Mouse (Mus musculus) limb, embryonic 11.5 days (tissue): ENCODE data around the gene Gpc4. TPM values are rescaled to one million over a fixed set of nuclear protein-coding genes. Genes with fewer than 3 reads are reported as not detected.

Experiments used
- ATAC-seq: fragments of 200-750 bp; cut with Nextera tagmentation; 2 replicates; pipeline ENCODE4 v1.8.0; 2017; ENCODE audit warnings: low read depth; ENCODE audit not compliant: insufficient number of reproducible peaks, low FRiP score, low TSS enrichment
- DNase-seq: peaks from one replicate; pipeline ENCODE4 v3.0.0-alpha.2; 2015; ENCODE audit warnings: low spot score
- H3K27ac ChIP-seq: fragments of 300-500 bp; sonication (generic); replicated peaks from 2 replicates; pipeline ENCODE4 v1.5.1; 2014; ENCODE audit warnings: low read depth, mild to moderate bottlenecking, low read length
- H3K27me3 ChIP-seq: fragments of 300-500 bp; sonication (generic); 2 replicates; pipeline ENCODE4 v1.6.1; 2014; ENCODE audit warnings: mild to moderate bottlenecking, low read length, mixed read lengths; ENCODE audit not compliant: control insufficient read depth, insufficient read depth
- H3K36me3 ChIP-seq: fragments of 300-500 bp; sonication (generic); 2 replicates; pipeline ENCODE4 v1.6.1; 2014; ENCODE audit warnings: mild to moderate bottlenecking, low read length, moderate library complexity, mixed read lengths; ENCODE audit not compliant: control insufficient read depth, insufficient read depth
- H3K4me1 ChIP-seq: fragments of 300-500 bp; sonication (generic); 2 replicates; pipeline ENCODE4 v1.6.1; 2014; ENCODE audit warnings: low read length, mixed read lengths; ENCODE audit not compliant: control insufficient read depth, insufficient read depth
- H3K4me2 ChIP-seq: fragments of 300-500 bp; sonication (generic); 2 replicates; pipeline ENCODE4 v1.6.1; 2014; ENCODE audit warnings: low read depth, mild to moderate bottlenecking, moderate library complexity; ENCODE audit not compliant: severe bottlenecking
- H3K4me3 ChIP-seq: fragments of 300-500 bp; sonication (generic); 2 replicates; pipeline ENCODE4 v1.5.1; 2014; ENCODE audit warnings: low read depth, low read length
- H3K9ac ChIP-seq: fragments of 300-500 bp; sonication (generic); 2 replicates; pipeline ENCODE4 v1.6.1; 2014; ENCODE audit warnings: mild to moderate bottlenecking, low read length
- H3K9me3 ChIP-seq: fragments of 300-500 bp; sonication (generic); 2 replicates; pipeline ENCODE4 v1.6.1; 2016; ENCODE audit warnings: low read length; ENCODE audit not compliant: control insufficient read depth
- WGBS: fragments of 180-500 bp; shearing (Covaris S2); extraction: QIAGEN DNeasy Blood & Tissue Kit; methylation state at CpG from one replicate; pipeline ENCODE4 v1.1.7; 2014; 5-methylcytosine and 5-hydroxymethylcytosine counted together
- polyA plus RNA-seq: library from polyadenylated mRNA; unstranded; fragments of >200 nt; fragmentation: Nextera tagmentation; extraction: Ambion mirVana; gene quantifications from 2 replicates; pipeline ENCODE4 v1.2.1, GENCODE M21; 2014

Gpc4 gene
- polyA plus RNA-seq, 1 experiment from 2014 or later, result 23.0 TPM

- Histone ChIP-seq H3K4me2 (no peak overlapping the region), H3K4me1 (no peaks in the 10 kb centered on the region), H3K4me3 (no peak overlapping the region), H3K9ac (no peak overlapping the region), H3K9me3 (no peaks in the 10 kb centered on the region), H3K27ac (no peak overlapping the region), H3K27me3 (peaks cover 10% of the 10 kb centered on the region), H3K36me3 (no peaks in the 10 kb centered on the region)
- 44% methylated on average over 6 of the region's 6 CpGs for WGBS
- ATAC-seq, result no peak
- DNase-seq, result no peak
Observed at GRCm38 (mm10) chrX:52167519-52168244, 2.6 kb upstream of the Gpc4 start.

DNA sequence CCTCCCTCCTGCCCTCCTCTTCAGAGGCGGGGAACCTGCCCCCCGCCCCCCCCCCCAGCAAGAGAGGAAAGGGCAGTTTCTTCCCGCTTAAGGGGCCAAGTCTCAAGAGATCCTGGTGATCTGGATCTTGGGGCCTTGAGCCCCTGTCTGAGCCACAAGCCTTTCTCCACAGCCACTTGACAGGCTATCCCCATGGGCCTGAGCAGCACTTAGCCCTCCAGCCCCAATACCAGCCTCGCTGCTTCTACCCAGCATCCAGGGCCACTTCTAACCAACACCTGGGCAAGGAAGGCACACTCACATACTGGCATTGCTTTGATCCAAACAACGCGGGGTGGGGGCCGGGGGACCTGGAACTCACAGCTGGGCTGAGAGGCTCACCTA, 495 bp upstream of the Gpc4 start:
- Histone ChIP-seq H3K27me3 (peaks cover 13% of the 10 kb centered on the region), H3K9me3 (no peaks in the 10 kb centered on the region), H3K36me3 (no peaks in the 10 kb centered on the region), H3K9ac (no peak overlapping the region), H3K4me1 (no peaks in the 10 kb centered on the region), H3K4me3 (peak overlapping the region; percentile 48; the same call in 1 of the 2 replicates), H3K4me2 (peak overlapping the region; percentile 67), H3K27ac (no peak overlapping the region)
- WGBS, result 30% methylated on average over 6 of the region's 7 CpGs
- ATAC-seq (peak; percentile 31; the same call in 1 of the 2 replicates), DNase-seq (no peak)

DNA sequence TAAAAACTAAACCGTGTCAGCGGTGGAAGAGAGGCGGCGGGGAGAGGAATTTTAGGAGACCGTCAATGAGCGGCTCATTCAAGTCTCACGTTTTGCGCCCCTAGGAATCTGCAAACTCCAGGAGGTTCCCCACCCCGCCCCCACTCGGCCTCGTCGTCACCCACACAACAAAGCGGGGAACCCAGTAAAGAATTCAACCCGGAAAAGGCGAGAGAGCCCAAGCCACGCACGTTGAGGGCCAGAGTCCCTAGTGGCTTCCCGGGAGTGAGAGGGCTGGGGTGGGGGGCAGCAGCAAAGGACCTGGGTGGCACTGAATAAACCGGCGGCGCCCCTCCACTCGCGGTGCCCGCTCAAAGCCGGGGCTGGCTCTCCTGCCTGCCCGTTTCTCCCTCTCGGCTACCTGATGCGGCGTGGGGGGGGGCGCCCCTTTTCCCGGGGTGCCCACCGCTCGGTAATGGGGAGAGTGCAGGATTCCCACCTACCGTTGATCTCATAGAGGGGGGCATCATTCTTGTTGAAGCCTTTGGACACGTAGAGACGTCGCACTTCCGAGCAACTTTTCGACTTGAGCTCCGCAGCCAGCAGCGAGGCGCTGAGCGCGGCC, 816 bp downstream of the Gpc4 start:
- peak overlapping the region; percentile 60 for H3K9ac ChIP-seq
- H3K27me3 ChIP-seq, result peaks cover 13% of the 10 kb centered on the region
- no peak overlapping the region for H3K27ac ChIP-seq
- DNase-seq, result peak; percentile 44
- peak overlapping the region; percentile 48 for H3K4me3 ChIP-seq
- 20% methylated on average over 37 of the region's 44 CpGs for WGBS
- H3K9me3 ChIP-seq, result no peaks in the 10 kb centered on the region
- no peaks in the 10 kb centered on the region for H3K4me1 ChIP-seq
- no peaks in the 10 kb centered on the region for H3K36me3 ChIP-seq
- H3K4me2 ChIP-seq, result peak overlapping the region; percentile 67
- ATAC-seq, result no peak

DNA sequence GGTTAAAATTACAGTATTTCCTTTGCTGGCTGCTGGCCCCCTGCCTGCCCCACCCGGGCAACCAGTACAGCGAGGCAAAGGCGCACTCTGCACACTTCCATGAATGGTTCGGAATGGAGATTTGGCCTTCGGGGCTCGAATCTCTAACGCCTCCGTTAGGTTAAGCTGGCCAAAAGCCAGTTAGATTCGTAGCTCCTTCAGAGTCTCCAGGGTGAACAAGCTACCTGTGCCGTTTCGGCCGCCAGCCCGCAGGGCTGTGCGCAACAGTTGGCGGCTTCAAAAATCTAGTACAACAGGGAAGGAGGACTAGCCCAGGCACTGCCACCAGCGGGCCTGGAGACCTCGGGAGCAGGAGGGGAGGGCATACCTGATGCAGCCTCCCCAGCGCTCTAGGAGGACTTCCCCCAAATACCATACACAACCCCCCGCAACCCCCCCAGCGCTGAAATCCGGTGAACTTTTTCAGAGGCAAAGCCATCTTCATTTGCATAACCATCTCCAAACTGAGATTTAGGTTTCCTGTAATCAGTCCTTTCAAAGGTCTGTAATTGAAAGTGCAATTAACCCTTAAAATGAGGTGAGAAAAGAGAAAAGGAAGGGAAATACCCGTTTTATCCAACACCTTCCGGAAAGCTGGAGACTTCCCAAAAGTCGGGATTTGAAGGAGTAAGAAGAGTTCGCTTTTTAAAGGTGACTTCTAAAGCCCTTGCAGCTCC, 1.5 kb downstream of the Gpc4 start:
- Histone ChIP-seq H3K36me3 (no peaks in the 10 kb centered on the region), H3K4me3 (peak overlapping the region; percentile 48), H3K27ac (no peak overlapping the region), H3K9me3 (no peaks in the 10 kb centered on the region), H3K4me1 (no peaks in the 10 kb centered on the region), H3K27me3 (peaks cover 13% of the 10 kb centered on the region), H3K9ac (peak overlapping the region; percentile 60; the same call in 1 of the 2 replicates), H3K4me2 (peak overlapping the region; percentile 67)
- DNase-seq (peak; percentile 37), ATAC-seq (no peak)
- WGBS, result 17% methylated on average over 25 of the region's 25 CpGs

DNA sequence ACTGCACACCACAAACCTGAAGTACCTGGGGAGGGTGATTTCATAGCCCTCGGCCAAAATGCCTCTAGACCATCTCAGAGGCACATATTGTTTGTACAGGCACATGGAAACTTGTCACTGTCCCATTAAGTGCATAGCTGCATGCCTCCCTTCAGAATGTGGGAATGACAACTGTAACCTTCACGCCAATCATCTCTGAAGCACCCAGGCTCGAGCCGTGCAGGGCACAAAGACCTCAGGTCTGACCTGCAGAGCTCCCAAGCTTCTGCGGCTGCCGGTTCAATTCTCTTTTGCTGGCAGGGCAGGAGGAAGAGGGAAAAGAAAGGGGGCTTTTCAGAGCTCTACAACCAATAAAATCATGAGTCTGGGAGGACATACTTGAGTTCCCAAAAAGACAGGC, 2.3 kb downstream of the Gpc4 start:
- DNase-seq (no peak), ATAC-seq (no peak)
- WGBS, result 27% methylated on average over 6 of the region's 6 CpGs
- Histone ChIP-seq H3K9me3 (no peaks in the 10 kb centered on the region), H3K4me1 (no peaks in the 10 kb centered on the region), H3K9ac (no peak overlapping the region), H3K27me3 (peaks cover 13% of the 10 kb centered on the region), H3K36me3 (no peaks in the 10 kb centered on the region), H3K4me2 (peak overlapping the region; percentile 67), H3K27ac (no peak overlapping the region), H3K4me3 (peak overlapping the region; percentile 48; the same call in 1 of the 2 replicates)

DNA sequence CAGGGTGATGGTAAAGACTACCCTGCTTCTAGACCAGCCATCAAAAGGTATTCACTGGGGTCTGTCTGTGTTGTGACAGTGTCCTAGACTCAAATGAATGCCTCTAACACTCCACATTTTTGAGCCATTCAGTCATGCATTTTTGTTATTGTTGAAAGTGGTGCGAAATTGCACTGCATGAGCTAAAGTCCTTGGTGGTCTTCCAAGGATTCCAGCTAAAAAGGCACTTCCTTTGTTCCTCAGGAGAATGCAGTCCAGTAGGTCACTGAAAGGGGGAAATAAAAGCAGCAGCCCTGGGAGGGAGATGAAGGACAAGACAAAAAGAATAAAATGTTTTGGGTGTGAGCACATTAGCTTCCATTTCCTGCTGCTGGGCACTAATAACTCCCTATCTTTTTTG, 2.8 kb downstream of the Gpc4 start:
- WGBS, result 90% methylated on average over 1 of the region's 1 CpGs
- Histone ChIP-seq H3K9ac (no peak overlapping the region), H3K27ac (no peak overlapping the region), H3K4me2 (no peak overlapping the region), H3K4me3 (no peak overlapping the region), H3K9me3 (no peaks in the 10 kb centered on the region), H3K27me3 (peaks cover 13% of the 10 kb centered on the region), H3K4me1 (no peaks in the 10 kb centered on the region), H3K36me3 (no peaks in the 10 kb centered on the region)
- DNase-seq (no peak), ATAC-seq (no peak)

DNA sequence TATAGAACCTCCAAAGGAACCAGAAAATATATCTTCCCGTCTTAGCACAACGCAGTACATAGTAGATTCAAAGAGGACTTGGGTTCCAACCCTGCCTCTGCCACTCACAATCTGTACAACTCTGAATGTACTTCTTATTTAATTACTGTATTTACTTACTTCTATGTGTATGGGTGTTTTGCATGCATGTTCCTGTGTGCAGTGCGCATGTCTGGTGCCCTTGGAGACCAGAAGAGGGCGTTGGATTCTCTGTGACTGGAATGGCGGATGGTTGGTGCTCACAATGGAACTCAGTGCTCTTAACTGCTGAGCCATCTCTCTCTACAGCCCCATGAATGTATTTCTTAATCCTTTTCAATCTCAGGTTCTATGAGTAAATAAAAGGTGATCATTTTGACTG, 5.4 kb downstream of the Gpc4 start:
- DNase-seq (no peak), ATAC-seq (no peak)
- H3K4me2 ChIP-seq, result no peak overlapping the region
- H3K27ac ChIP-seq, result no peak overlapping the region
- no peak overlapping the region for H3K9ac ChIP-seq
- no peaks in the 10 kb centered on the region for H3K4me1 ChIP-seq
- no peak overlapping the region for H3K4me3 ChIP-seq
- 89% methylated on average over 5 of the region's 5 CpGs for WGBS
- H3K36me3 ChIP-seq, result no peaks in the 10 kb centered on the region
- peaks cover 10% of the 10 kb centered on the region for H3K27me3 ChIP-seq
- H3K9me3 ChIP-seq, result no peaks in the 10 kb centered on the region

- H3K36me3 ChIP-seq, result no peaks in the 10 kb centered on the region
- 85% methylated on average over 7 of the region's 7 CpGs for WGBS
- no peak overlapping the region for H3K27ac ChIP-seq
- no peak overlapping the region for H3K9ac ChIP-seq
- no peak overlapping the region for H3K4me2 ChIP-seq
- no peaks in the 10 kb centered on the region for H3K27me3 ChIP-seq
- DNase-seq, result no peak
- no peaks in the 10 kb centered on the region for H3K4me1 ChIP-seq
- ATAC-seq, result no peak
- H3K9me3 ChIP-seq, result no peaks in the 10 kb centered on the region
- H3K4me3 ChIP-seq, result no peak overlapping the region
Observed at GRCm38 (mm10) chrX:52155408-52155953, 9.6 kb downstream of the Gpc4 start.
